Mouse (Mus musculus) naive thymus-derived CD4-positive, alpha-beta T cell, adult 2 months (primary cell): ENCODE measurements around the gene Phykpl.
"Not testable (repeated sequence)": the region's sequence is repeated elsewhere in the genome, so short reads cannot be mapped to it uniquely, and the experiment has no call there.

Experiments used
- DNase-seq: peaks from one replicate; pipeline ENCODE4 v3.0.0-alpha.2; 2011; ENCODE audit warnings: low read depth

Phykpl gene

DNA sequence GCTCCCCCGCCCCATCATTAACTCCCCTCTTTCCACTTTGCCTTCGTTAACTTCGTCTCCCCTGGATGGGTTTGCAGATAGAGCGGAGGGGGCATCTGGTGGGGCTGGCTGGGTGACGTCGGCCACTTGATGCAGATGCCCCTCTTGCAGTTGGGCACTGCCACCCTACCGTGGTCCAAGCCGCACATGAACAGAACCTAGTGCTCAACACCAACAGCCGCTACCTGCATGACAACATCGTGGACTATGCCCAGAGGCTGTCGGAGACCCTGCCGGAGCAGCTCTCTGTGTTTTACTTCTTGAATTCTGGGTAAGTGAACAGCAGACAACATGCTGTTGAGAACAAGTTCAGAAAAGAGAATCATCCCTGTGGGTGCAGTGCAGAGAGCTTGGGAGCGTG is 1.9 kb downstream of the Phykpl start:
- no peak for DNase-seq

DNA sequence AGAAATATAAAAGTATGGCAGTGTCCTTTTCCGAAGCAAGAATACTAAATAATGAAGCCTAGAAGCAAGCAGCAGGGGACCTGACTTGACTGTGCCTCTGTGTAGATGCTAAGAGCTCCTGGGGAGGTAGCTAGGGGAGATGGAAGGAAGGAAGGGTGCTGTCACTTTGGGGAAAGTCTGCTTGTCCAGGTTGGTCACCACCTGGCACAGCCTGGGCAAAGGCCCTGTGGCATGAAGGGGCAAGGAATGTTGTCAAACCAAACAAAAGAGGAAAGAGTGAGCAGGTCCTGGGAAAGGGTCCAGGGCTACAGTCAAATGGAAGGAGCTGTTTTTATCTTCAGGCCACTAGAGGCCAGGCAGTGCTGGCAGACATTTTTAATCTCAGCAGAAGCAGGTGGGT is 2.5 kb downstream of the Phykpl start:
- DNase-seq: no peak

DNA sequence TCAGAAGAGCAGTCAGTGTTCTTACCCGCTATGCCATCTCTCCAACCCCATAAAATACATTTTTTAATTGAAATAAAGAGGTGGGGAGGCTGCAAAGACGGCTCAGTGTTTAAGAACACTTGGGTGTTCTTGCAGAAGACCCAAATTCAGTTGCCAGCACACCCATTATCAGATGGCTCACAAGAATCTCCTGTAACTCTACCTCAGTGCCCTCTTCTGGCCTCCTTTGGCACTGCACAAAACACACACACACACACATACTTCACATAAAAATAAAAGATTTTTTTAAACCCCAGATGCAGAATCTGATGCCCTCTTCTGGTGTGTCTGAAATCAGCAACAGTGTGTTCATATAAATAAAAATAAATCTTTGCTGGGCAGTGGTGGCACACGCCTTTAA is 4.3 kb downstream of the Phykpl start:
- DNase-seq: peak; percentile 33

DNA sequence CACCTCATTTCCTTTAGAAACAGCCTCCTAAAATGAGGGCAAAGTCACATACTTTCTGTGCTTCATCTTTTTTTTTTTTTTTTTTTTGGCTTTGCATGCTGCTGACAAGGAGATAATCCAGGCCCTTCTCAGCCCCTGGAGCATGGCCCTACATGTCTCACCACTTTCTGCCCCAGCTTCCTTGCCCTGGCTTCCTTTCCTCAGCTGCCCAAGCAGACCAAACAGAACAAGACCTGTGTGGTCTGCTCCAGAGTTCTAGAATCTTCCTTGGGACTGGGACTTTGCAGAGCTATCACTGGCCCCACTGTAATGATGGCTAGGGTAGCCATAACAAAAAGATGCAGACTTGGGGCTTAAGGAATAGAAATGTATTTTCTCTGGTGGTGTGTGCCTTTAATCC is 5.4 kb downstream of the Phykpl start:
- no peak for DNase-seq

DNA sequence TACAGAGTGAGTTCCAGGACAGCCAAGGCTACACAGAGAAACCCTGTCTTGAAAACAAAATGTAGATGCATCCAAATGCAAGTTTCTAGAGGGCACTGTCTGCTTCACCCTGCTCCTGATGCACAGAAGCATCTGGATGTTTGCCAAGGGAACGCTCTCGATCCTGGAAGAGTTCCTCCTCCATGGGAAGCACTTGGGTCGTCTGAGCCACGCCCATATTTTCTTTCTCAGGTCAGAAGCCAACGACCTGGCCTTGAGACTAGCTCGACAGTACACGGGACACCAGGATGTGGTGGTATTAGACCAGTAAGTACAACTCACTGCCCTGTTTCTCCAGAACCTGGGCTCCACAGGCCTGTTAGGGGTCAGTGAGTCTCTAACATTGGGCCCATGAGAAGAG is 6.6 kb downstream of the Phykpl start:
- no peak for DNase-seq

DNA sequence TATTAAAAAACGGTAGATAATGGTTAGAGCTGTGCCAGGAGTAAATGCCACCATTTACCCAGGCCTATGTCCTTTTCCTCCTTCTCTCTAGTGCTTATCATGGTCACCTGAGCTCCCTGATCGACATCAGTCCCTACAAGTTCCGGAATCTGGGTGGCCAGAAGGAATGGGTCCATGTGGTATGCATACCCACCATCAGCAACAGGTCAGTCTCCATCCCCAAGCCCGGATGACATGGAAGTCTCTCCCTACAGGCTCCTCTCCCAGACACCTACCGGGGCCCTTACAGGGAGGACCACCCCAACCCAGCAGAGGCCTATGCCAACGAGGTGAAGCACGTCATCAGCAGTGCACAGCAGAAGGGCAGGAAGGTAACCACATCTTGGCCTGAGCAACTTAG is 7.4 kb downstream of the Phykpl start:
- DNase-seq: no peak

DNA sequence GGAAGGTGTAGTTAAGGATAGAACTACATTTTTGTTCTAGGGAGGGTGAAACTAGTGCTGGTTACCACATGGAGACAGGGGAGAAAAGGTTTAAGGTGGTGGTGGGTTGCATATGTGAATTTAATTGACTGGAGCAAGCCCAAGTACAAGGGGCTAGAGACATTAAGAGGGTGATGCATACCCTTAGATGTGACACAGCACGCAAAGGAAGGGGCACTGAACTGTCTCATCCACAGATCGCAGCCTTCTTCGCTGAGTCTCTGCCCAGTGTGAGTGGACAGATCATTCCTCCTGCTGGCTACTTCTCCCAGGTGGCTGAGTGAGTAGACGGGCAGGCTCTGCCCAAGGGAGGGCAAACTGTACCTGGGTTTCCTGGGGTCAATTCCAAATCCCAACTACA is 8.8 kb downstream of the Phykpl start:
- DNase-seq: no peak

DNA sequence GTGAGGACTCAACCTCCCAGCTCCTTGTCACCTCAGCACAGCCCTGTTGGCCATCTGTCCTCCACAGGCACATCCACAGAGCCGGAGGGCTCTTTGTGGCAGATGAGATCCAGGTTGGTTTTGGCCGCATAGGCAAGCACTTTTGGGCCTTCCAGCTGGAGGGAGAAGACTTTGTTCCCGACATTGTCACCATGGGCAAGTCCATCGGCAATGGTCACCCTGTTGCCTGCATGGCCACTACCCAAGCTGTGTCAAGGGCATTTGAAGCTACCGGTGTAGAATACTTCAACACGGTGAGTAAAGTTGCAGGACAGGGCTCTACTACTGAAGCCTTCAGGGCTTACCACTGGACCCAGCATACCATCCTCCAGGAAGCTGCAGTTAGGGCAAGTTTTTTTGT is 9.3 kb downstream of the Phykpl start:
- no peak for DNase-seq

DNA sequence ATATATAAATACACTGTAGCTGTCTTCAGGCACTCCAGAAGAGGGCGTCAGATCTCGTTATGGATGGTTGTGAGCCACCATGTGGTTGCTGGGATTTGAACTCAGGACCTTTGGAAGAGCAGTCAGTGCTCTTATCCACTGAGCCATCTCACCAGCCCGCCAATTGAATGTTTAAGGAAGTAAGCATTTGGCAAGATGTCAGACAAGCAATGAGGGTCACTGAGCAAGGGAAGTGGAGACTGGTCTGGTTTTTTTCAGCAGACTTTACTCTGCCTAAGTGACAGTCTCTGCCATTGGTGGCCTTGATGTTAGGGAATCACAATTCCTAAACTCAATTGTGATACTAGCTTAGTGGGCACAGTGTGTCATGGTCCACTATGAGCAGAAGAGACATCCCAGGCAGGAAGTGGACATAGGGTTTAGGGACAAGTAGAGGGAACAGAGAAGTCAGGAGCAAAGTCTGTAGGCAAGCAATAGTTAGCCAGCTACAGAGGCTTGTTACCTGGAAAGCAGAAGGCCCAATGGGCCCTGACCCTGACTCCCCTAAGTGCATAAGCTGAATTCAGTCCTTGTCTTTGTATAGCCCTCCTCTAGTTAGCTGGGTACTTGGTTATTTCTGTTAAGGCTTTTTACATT is 10.3 kb downstream of the Phykpl start:
- no peak for DNase-seq

DNA sequence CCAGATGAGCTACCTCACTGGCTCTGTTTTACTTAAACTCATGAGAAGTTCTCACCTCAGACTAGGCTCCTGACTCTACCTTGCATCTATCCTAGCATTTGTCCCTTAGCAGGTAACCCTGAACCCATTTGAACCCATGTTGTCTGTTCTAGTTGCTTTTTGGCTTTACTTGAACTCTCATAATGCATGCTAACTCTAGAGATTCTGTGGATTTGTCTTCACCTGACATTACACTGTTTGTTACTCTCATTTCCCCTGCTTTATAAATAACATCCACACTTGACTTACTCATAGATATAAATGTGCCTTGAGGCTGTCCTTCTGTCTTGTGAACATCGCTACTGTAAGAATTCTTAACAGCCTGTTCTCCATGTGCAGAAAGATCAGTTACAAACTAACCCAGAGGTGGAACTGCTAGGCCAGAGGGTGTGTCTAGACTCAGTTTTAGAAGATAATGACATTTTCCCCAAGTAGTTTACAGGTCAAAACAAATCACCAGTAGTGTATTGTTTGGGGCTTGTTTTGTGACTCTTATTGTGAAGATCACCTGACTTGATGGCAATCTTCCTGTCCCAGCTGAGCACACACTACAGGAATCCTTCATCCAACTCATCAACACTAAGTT is 11.0 kb downstream of the Phykpl start:
- no peak for DNase-seq

DNA sequence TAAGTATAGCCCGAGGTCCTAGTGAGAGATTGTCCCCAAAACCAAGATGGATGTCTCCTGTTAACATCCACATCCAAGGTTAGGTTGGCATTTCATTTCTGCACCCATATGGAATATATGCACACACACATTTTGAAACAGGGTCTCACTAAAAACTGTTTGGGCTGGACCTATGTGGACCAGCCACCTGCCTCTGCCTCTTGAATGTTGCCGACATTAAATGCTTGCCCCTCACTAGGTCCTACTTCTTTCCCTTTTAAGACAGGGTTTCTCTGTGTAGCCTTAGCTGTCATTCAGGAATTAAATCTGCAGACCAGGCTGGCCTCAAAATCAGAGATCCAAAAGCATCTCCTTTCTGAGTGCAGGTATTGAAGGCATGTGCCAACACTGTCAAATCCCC is 13.0 kb downstream of the Phykpl start:
- no peak for DNase-seq

DNA sequence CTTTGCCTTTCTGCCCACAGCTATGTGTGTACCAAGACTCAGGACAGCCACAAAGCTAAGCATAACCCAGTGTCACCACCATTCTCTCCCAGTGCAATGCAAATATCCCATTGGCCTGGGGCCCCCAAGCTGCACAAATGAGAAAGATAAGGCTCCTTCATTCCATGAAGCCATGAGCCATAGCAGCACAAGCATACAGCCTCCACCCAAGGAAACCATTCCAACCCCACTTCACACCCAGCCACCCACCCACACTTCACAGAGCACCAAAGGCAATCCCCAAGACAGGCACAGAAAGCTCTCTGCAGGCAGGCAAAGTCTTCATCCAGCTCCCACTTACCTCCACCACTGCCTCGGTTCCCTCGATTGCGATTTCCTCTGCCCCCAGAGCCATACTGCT is 17.7 kb downstream of the Phykpl start:
- no peak for DNase-seq

DNA sequence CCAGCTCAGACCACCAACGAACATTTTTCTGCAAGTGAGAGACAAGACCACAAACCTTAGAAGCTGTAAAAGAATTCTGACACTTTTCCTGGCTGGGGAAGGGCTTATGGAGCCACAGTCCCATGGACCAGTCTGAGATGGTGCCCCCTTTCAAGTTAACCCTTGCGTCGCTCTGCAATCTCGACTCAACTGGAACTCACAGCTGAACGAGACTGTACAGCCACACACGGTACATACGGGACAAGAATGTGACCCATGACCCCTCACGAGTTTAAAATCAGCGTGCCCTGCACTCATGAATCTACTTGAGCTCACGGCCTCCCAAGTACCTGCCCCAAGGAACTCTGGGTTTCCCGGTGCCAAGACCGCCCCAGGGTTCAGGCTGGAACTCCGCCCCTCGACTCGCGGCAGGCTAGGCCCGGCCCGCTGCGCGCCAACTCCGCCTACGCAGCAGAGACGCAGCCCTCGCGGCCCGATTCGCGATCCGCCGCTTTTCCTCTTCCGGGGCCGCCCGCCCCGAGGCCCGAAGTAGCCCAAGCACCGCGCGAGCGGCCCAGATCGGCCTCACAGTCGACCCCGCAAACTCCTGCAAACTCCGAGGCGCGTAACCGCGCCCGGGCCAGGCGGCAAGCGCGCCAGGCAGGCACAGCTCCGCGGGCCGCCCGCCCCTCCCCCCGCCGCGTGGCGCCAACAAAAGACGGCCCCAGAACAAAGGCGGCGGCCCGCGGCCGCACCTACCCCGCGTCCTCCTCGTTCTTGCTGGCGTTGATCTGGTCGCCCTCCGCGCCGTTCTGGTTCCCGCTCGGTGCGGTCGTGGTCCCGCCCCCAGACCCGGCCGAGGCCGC is 21.3 kb downstream of the Phykpl start:
- DNase-seq: peak; percentile 89

DNA sequence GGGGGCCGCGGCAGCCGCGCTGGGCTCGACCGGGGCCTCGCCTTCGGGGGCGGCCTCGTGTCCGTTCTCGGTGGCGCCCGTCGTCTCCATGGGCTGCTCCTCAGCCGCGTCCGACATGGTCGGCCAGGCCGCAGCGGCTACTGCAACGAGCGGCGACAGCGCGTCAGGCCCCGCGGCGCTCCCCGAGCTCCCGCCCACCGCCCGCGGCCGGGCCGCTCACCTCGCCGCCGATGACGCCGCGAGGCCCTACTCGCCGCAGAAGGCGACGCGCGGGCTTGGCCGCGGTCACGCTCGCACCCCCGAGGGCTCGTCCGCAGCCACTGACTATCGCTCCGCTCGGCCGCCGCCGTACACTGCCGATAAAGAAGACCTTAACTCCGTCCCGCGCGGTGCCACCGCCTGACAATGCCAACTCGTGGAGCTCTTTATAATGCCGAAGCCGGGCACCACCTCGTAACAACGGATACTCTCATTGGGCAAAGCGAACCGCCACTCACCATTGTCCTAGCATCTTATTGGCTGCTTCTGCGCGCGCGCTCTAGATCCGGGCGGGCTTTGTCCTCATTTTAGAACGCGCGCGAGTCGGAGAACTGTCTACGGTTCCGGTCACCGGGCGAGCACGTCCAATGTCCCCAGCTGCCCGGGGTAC is 22.0 kb downstream of the Phykpl start, which contains the start of gene Hnrnpab:
Gene Hnrnpab (minus strand): TSS at position 401 of the 649 bp plus-strand sequence.
- DNase-seq: peak; percentile 98

DNA sequence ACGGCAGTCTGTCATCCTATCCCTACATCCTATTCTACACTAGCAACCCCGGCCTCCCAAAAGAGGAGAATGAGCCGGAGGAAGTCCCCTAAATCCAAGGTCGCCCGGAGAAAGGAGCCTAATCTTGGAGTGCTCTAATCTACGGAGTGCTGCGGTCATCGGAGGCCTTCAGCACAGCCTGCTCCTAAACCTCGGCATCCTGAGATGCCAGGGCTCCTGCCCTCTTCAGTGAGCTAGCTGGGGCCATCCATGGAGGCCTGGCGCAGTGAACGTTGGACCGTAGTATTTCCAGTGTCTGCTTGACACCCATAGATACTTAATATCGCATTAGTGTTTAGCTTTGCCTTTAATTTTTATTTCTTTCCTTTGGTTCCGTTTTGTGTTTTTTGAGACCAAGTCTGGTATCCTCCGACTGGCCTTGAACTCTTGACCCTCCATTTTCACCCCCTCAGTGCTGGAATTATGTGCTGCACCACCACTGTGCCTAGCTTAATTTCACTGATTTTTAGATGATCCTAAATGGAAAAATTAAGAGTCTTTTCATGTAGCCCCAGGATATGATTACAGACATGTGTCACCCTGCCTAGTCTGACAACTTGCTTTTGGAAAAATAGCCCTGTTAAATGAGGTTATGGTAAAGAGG is 22.7 kb downstream of the Phykpl start:
- no peak for DNase-seq

DNA sequence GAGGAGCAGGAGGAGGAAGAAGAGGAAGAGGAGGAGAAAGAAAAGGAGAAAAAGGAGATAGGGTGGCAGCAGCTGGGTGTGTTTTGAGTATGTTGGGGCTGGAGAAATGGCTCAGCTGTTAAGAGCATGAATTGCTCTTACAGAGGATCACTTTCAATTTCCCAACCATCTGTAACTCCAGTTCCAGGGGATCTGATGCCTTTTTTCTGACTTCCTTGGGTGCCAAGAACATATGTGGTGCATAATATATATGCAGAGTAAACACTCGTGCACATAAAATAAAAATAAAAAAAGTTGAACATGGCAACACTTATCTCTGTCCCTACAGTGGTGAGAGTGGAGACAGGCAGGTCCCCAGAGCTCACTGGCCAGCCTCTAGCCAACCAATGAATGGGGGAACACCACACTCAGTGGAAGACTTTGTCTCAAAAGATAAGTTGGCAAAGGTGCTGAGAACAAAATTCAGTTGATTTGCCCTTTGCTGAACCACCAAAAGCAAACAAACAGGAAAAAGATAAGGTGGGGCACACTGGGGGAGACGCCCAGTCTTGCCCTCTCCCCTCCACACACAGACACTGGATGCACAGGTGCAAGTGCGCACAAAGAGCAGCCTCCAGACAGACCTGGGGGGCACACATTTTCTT is 24.8 kb downstream of the Phykpl start:
- peak; percentile 19 for DNase-seq

DNA sequence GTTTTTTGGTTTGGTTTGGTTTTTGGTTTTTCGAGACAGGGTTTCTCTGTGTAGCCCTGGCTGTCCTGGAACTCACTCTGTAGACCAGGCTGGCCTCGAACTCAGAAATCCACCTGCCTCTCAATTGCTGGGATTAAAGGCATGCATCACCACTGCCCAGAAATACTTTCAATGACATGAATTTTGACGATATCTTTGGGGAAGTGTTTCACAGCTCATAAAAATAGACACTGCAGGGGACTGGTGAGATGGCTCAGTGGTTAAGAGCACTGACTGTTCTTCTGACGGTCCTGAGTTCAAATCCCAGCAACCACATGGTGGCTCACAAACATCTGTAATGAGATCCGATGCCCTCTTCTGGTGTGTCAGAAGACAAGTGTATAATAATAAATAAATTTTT is 25.4 kb downstream of the Phykpl start:
- not testable (repeated sequence) for DNase-seq

DNA sequence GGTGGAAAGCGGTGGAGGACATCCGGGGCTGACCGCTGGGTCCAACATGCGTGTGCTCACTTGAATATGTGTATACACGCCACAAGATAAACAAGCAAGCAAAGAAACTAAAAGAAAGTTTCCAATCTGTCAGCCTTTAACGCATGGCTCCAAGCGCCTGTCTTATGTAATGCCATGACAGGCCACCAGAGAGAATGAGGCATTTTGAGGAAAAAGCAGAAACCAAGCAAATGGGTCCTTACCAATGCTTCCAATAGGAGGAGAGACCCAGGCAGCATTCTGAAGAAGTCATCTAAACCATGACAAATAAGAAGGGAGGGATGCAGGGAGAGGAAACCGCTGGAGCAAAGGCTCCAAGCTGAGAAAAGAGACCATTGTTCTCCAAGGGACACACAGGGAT is 29.7 kb downstream of the Phykpl start:
- no peak for DNase-seq

DNA sequence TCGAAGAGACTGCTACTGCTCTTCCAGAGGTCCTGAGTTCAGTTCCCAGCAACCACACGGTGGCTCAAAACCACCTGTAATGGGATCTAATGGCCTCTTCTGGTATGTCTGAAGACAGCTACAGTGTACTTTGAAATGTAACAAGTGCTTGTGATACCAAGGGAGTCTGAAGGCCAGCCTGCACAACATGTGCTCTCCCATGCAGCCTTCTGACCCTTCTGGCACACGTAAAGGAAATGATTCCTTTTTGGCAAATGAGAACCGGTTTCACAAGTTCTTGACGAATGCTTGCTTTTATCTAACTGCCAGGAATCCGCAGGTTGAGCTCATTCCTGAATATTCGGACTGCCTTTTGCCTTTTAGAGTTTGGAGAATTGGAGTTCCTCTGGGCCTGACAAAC is 30.6 kb downstream of the Phykpl start:
- no peak for DNase-seq

DNA sequence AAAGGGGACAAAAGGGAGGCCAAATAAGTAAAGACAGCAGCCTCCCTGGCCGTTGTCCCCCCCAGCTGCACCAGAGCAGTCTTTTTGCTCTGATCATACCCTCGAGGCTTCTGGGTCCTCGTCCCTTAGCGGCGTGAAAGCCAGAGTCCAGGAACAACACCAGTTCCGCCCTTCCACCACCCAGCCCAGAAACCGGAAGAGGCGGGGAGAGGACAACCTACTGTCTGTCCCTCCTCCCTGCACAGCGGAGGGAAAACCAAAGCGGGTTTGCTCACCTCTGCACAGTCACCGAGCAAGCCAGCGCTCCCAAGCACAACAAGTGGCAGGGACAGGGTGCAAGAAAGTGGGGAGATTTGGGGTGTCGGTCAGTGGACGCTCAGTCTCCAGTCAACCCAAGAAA is 31.0 kb downstream of the Phykpl start:
- peak; percentile 78 for DNase-seq

DNA sequence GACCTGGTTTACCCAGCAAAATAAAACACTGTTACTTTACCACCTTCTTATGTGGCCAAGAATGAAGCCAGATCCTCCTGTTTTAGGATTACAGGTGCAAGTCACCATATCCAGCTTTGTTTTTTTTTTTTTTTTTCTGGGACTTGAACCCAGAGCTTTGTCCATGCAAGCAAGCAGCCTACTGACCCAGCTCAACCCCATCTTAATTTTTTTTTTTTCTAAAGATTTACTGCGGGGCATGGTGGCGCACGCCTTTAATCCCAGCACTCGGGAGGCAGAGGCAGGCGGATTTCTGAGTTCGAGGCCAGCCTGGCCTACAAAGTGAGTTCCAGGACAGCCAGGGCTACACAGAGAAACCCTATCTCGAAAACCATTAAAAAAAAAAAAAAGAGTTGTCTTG is 31.6 kb downstream of the Phykpl start:
- DNase-seq: not testable (repeated sequence)

DNA sequence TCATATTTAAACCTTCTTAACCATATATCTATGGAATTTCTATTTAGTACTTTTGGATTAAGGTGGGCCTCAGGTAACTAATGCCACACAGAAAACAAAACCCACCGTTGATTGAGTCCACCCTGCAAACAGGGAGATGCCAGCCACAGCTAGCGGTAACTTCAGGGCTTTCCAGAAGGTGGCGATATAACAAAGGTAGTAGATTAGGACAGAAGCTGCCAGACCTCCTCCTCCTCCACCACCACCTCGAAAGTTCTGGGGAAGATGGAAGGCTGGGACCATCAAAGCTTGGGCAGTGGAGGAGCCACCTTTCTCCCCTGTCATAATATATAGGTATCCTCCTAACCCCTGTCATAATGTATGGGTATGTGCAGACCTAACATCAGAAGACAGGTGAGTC is 33.1 kb downstream of the Phykpl start:
- DNase-seq: peak; percentile 87
